Mouse (Mus musculus): ENCODE results near the gene Lrsam1. TPM values are rescaled to one million over a fixed set of nuclear protein-coding genes. Genes with fewer than 3 reads are reported as not detected.

The Lrsam1 gene
- polyA plus RNA-seq, 1 experiment from 2014 or later: 5.3 TPM

DNA sequence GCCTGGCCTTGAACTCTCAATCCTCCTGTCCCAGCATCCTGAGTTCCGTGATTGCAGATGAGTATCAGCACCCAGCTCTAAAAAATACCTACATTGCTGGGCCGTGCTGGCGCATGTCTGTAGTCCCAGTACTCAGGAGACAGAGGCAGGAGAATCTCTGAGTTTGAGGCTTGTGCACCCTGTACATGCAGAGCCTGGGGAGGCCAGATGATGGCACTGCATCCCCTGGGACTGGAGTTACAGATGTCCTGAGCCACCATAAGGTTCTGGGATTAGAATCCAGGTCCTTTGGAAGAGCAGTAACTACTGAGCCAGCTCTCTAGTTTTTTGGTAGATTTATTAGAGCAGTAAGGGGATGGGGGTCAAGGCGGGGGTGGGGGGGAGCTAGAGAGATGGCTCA lies 20.9 kb downstream of the Lrsam1 start:
- ATAC-seq (ENCODE audit: low FRiP score, low TSS enrichment) (no peak), DNase-seq (ENCODE audit: low spot score) (no peak)
- no peaks in the 10 kb centered on the region for H3K9me3 ChIP-seq (ENCODE audit: control insufficient read depth, low read length)
- peaks cover 15% of the 10 kb centered on the region for H3K36me3 ChIP-seq (ENCODE audit: control insufficient read depth, insufficient read depth, low read length)
- no peaks in the 10 kb centered on the region for H3K4me1 ChIP-seq (replicated peaks; ENCODE audit: control insufficient read depth, insufficient read depth)
- H3K9ac ChIP-seq (ENCODE audit: low read length): no peak overlapping the region
- no peaks in the 10 kb centered on the region for H3K27me3 ChIP-seq (ENCODE audit: control insufficient read depth, insufficient read depth, low read length)
- 94% methylated on average over 4 of the region's 4 CpGs for WGBS
- no peak overlapping the region for H3K4me2 ChIP-seq (replicated peaks; ENCODE audit: low read depth)
- no peak for TF ChIP-seq CTCF (IDR thresholded peaks at IDR 0.05; ENCODE audit: low read depth)
- TF ChIP-seq EP300 (optimal IDR thresholded peaks at IDR 0.05): no peak
- no peak overlapping the region for H3K4me3 ChIP-seq (ENCODE audit: low read depth, low read length)
- no peak overlapping the region for H3K27ac ChIP-seq (replicated peaks)

- Histone ChIP-seq H3K4me2 (replicated peaks; ENCODE audit: low read depth) (no peak overlapping the region), H3K27me3 (ENCODE audit: control insufficient read depth, insufficient read depth, low read length) (no peaks in the 10 kb centered on the region), H3K27ac (replicated peaks) (no peak overlapping the region), H3K36me3 (ENCODE audit: control insufficient read depth, insufficient read depth, low read length) (peaks cover 12% of the 10 kb centered on the region), H3K9me3 (ENCODE audit: control insufficient read depth, low read length) (no peaks in the 10 kb centered on the region), H3K4me1 (replicated peaks; ENCODE audit: control insufficient read depth, insufficient read depth) (no peaks in the 10 kb centered on the region), H3K4me3 (ENCODE audit: low read depth, low read length) (no peak overlapping the region), H3K9ac (ENCODE audit: low read length) (no peak overlapping the region)
- no peak for TF ChIP-seq EP300 (optimal IDR thresholded peaks at IDR 0.05)
- TF ChIP-seq CTCF (IDR thresholded peaks at IDR 0.05; ENCODE audit: low read depth): peak; percentile 81
- WGBS: 65% methylated on average over 5 of the region's 5 CpGs
- ATAC-seq (ENCODE audit: low FRiP score, low TSS enrichment): no peak; the same call in 1 of the 2 replicates
- DNase-seq (ENCODE audit: low spot score): no peak
Measured at GRCm38 (mm10) chr2:32939418-32939817, 22.0 kb downstream of the Lrsam1 start.

DNA sequence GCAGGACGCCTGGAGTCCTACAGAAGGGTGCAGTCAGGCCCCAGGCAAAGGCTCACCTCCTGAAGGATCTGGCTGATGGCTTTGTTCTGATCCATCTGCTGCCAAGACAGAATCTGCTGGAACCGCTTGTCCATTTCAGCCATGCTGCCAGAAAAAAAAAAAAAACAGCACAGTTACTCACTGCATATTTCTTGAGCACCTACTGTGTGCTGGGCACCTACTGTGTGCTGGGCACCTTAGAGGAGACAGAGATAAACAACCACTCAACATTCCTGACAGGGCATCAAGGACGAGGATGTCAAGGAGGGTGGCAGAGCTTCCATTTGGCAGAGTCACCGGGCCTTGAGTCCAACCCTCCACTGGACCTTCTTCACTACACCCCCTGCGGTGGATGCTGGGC lies 22.7 kb downstream of the Lrsam1 start:
- no peak for ATAC-seq (ENCODE audit: low FRiP score, low TSS enrichment)
- 87% methylated on average over 5 of the region's 5 CpGs for WGBS

GRCm38 (mm10) chr2:32931730-32932129 lies 29.7 kb downstream of the Lrsam1 start:
- Histone ChIP-seq H3K9ac (ENCODE audit: low read length) (no peak overlapping the region), H3K4me1 (replicated peaks; ENCODE audit: control insufficient read depth, insufficient read depth) (0 out of 2 replicates have a peak, but pooled peaks cover 2% of the 10 kb centered on the region), H3K36me3 (ENCODE audit: control insufficient read depth, insufficient read depth, low read length) (peaks cover 11% of the 10 kb centered on the region; the same call in 1 of the 2 replicates), H3K27ac (replicated peaks) (no peak overlapping the region), H3K4me3 (ENCODE audit: low read depth, low read length) (no peak overlapping the region), H3K27me3 (ENCODE audit: control insufficient read depth, insufficient read depth, low read length) (no peaks in the 10 kb centered on the region), H3K9me3 (ENCODE audit: control insufficient read depth, low read length) (no peaks in the 10 kb centered on the region), H3K4me2 (replicated peaks; ENCODE audit: low read depth) (no peak overlapping the region)
- ATAC-seq (ENCODE audit: low FRiP score, low TSS enrichment) (no peak), DNase-seq (ENCODE audit: low spot score) (no peak)
- no peak for TF ChIP-seq CTCF (IDR thresholded peaks at IDR 0.05; ENCODE audit: low read depth)
- TF ChIP-seq EP300 (optimal IDR thresholded peaks at IDR 0.05): no peak
- 71% methylated on average over 7 of the region's 7 CpGs for WGBS

More for the DNA sequence above, 22.7 kb downstream of the Lrsam1 start:
- Histone ChIP-seq H3K9me3 (ENCODE audit: control insufficient read depth, low read length) (no peaks in the 10 kb centered on the region), H3K27ac (replicated peaks) (no peak overlapping the region), H3K4me3 (ENCODE audit: low read depth, low read length) (no peak overlapping the region), H3K27me3 (ENCODE audit: control insufficient read depth, insufficient read depth, low read length) (no peaks in the 10 kb centered on the region), H3K36me3 (ENCODE audit: control insufficient read depth, insufficient read depth, low read length) (peaks cover 14% of the 10 kb centered on the region), H3K4me2 (replicated peaks; ENCODE audit: low read depth) (no peak overlapping the region), H3K9ac (ENCODE audit: low read length) (no peak overlapping the region), H3K4me1 (replicated peaks; ENCODE audit: control insufficient read depth, insufficient read depth) (no peaks in the 10 kb centered on the region)
- TF ChIP-seq EP300 (optimal IDR thresholded peaks at IDR 0.05): no peak
- TF ChIP-seq CTCF (IDR thresholded peaks at IDR 0.05; ENCODE audit: low read depth): no peak
- no peak for DNase-seq (ENCODE audit: low spot score)

DNA sequence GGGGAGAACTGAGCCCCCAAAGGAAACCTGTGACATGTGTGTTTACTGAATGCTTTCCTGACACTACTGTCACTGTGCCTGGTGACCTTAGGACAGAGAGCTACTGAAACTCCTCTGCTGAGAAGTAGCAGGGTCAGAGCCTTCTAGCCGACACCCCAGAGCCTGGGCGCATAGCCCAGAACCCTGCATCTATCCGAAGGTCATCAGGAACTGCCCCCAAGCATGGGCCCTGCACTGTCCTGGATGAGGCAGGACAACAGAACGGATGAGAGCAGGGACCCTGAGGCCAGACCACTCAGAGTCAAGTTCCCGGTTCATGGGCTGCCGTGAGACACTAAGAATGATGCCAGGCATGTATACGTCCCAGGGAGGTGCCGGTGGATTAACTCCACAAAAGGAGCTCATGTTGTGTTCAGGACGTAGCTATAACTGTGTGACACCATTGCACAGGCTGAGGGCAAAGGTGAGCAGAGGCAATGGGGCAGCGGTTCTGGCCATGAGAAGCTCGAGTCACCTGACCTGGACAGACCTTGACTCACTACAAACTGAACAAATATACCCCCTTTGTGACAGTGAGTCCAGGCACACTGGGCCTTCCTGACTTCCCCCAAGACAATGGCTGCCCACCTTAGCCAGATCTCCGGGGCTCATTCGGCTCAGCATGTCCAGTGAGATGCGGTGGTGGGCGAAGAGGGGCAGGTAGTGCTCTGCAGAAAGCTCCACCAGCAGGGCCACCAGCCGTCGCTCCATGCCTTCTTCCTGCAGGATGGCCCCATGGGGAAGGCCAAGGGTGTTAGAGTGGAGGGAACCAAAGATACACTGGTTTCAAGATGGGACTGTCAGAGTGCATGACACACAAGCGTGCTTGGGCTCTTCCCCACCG lies 32.2 kb downstream of the Lrsam1 start:
- DNase-seq (ENCODE audit: low spot score): no peak
- no peak overlapping the region for H3K9ac ChIP-seq (ENCODE audit: low read length)
- no peak overlapping the region for H3K4me2 ChIP-seq (replicated peaks; ENCODE audit: low read depth)
- no peak for TF ChIP-seq CTCF (IDR thresholded peaks at IDR 0.05; ENCODE audit: low read depth)
- no peak for TF ChIP-seq EP300 (optimal IDR thresholded peaks at IDR 0.05)
- peaks cover 12% of the 10 kb centered on the region; the same call in 1 of the 2 replicates for H3K36me3 ChIP-seq (ENCODE audit: control insufficient read depth, insufficient read depth, low read length)
- H3K4me3 ChIP-seq (ENCODE audit: low read depth, low read length): no peak overlapping the region
- no peak overlapping the region for H3K27ac ChIP-seq (replicated peaks)
- no peaks in the 10 kb centered on the region for H3K9me3 ChIP-seq (ENCODE audit: control insufficient read depth, low read length)
- 0 out of 2 replicates have a peak, but pooled peaks have one; percentile 2 for ATAC-seq (ENCODE audit: low FRiP score, low TSS enrichment)
- 84% methylated on average over 19 of the region's 19 CpGs for WGBS
- H3K27me3 ChIP-seq (ENCODE audit: control insufficient read depth, insufficient read depth, low read length): no peaks in the 10 kb centered on the region
- 0 out of 2 replicates have a peak, but pooled peaks cover 2% of the 10 kb centered on the region for H3K4me1 ChIP-seq (replicated peaks; ENCODE audit: control insufficient read depth, insufficient read depth)
